Comparison of ENCODE assay signal across 10 mouse cellular contexts in genomic region chr17:34855825-34856224, GRCm38 (mm10). TPM values are rescaled to one million over a fixed set of nuclear protein-coding genes. Genes with fewer than 3 reads are reported as not detected.
A peak's percentile ranks its signal among the peaks of the same experiment; 100 is the strongest.
DNase-seq lines count a peak whose midpoint lies in the region; ATAC-seq and TF ChIP-seq lines count a peak whose summit lies in the region.
"Had no signal": no experiment of that assay in that cellular context is flagged by ENCODE, and none has a peak within 500 bp of the region (broad histone marks: within the 10 kb centered on the region; RNA-seq: fewer than 3 reads in every experiment).

No protein-coding gene starts in this region.

- H3K4me1 ChIP-seq in thymus, adult 2 months (replicated peaks; ENCODE audit: control insufficient read depth, insufficient read depth, low read length): peaks cover 3% of the 10 kb centered on the region
- H3K4me1 ChIP-seq in intestine, embryonic 16.5 days (ENCODE audit: control insufficient read depth, insufficient read depth, low read length): peaks cover 10% of the 10 kb centered on the region; the same call in 1 of the 2 replicates
- H3K4me1 ChIP-seq in forebrain, embryonic 11.5 days (replicated peaks; ENCODE audit: control insufficient read depth, insufficient read depth, low read length): peaks cover 8% of the 10 kb centered on the region; the same call in 1 of the 2 replicates

- H3K4me2 ChIP-seq in intestine, embryonic 16.5 days (ENCODE audit: low read depth, low read length): no peak overlapping the region
- H3K4me2 ChIP-seq in forebrain, embryonic 11.5 days (ENCODE audit: low read depth, low read length, severe bottlenecking): no peak overlapping the region
- H3K4me2 ChIP-seq: limb, embryonic 12.5 days; stomach, embryonic 15.5 days had no signal

- no peaks in the 10 kb centered on the region for H3K9me3 ChIP-seq in intestine, embryonic 16.5 days (ENCODE audit: control insufficient read depth, low read length)
- H3K9me3 ChIP-seq in forebrain, embryonic 11.5 days (ENCODE audit: control insufficient read depth, low read length): no peaks in the 10 kb centered on the region
- H3K9me3 ChIP-seq: limb, embryonic 12.5 days; stomach, embryonic 15.5 days had no signal

- peak overlapping the region; percentile 20; the same call in 1 of the 2 replicates for H3K9ac ChIP-seq in intestine, embryonic 16.5 days (ENCODE audit: low read depth, low read length)
- H3K9ac ChIP-seq in forebrain, embryonic 11.5 days (ENCODE audit: low read length): no peak overlapping the region
- H3K9ac ChIP-seq: stomach, embryonic 15.5 days had no signal

- no peak for TF ChIP-seq POLR2A in thymus, adult 2 months (IDR thresholded peaks at IDR 0.05; ENCODE audit: control insufficient read depth, extremely low read depth, insufficient read depth, low read length, poor library complexity)

- WGBS in thymus, adult 2 months: 56% methylated on average over 3 of the region's 3 CpGs
- WGBS in intestine, embryonic 16.5 days: 31% methylated on average over 3 of the region's 3 CpGs
- 43% methylated on average over 3 of the region's 3 CpGs for WGBS in forebrain, embryonic 11.5 days

- intact Hi-C loops in gastrocnemius, adult 2 months (cut with DNase I): loop anchor here (1.0 to 2.0 kb wide), 2 partner anchors 56 to 129 kb away; no protein-coding TSS in a partner anchor
- intact Hi-C loops in gastrocnemius, postnatal 14 days (cut with DNase I; ENCODE audit: low total_unique reads): loop anchor here (5.0 to 10.0 kb wide), 2 partner anchors 56 to 129 kb away; partner anchors contain the start of genes Lsm2 and Slc44a4

- ATAC-seq in intestine, embryonic 16.5 days: peak; percentile 22; the same call in 1 of the 2 replicates
- peak; percentile 42; the same call in 1 of the 2 replicates for ATAC-seq in megakaryocyte-erythroid progenitor cell, adult 5-6 weeks (replicated peaks; ENCODE audit: low FRiP score, low TSS enrichment, poor library complexity, severe bottlenecking)
- no peak for ATAC-seq in forebrain, embryonic 11.5 days (replicated peaks; ENCODE audit: low FRiP score)

- H3K36me3 ChIP-seq in thymus, adult 2 months (ENCODE audit: control insufficient read depth, insufficient read depth, low read length): no peaks in the 10 kb centered on the region; the same call in 1 of the 2 replicates
- peaks cover 12% of the 10 kb centered on the region for H3K36me3 ChIP-seq in intestine, embryonic 16.5 days (ENCODE audit: control insufficient read depth, insufficient read depth, low read length)
- peaks cover 19% of the 10 kb centered on the region for H3K36me3 ChIP-seq in forebrain, embryonic 11.5 days (ENCODE audit: control insufficient read depth, insufficient read depth, low read length)

- peak; percentile 90 for TF ChIP-seq CTCF in gastrocnemius, adult 2 months (IDR thresholded peaks at IDR 0.05)
- TF ChIP-seq CTCF in thymus, adult 2 months (IDR thresholded peaks at IDR 0.05; ENCODE audit: borderline replicate concordance, control insufficient read depth, extremely low read depth, insufficient read depth, low read length, poor library complexity): peak; percentile 90

- H3K4me3 ChIP-seq in gastrocnemius, adult 2 months: no peak overlapping the region
- no peak overlapping the region for H3K4me3 ChIP-seq in thymus, adult 2 months (ENCODE audit: control insufficient read depth, insufficient read depth, low read length)
- H3K4me3 ChIP-seq in intestine, embryonic 16.5 days (ENCODE audit: low read length): no peak overlapping the region
- H3K4me3 ChIP-seq in forebrain, embryonic 11.5 days (ENCODE audit: low read depth, low read length): no peak overlapping the region
- H3K4me3 ChIP-seq: limb, embryonic 12.5 days; stomach, embryonic 15.5 days had no signal

- no peak overlapping the region for H3K27ac ChIP-seq in gastrocnemius, adult 2 months
- no peak overlapping the region for H3K27ac ChIP-seq in thymus, adult 2 months (ENCODE audit: control insufficient read depth, insufficient read depth, low read length)
- H3K27ac ChIP-seq in intestine, embryonic 16.5 days (ENCODE audit: low read length): no peak overlapping the region
- no peak overlapping the region for H3K27ac ChIP-seq in forebrain, embryonic 11.5 days (ENCODE audit: low read depth, low read length)
- H3K27ac ChIP-seq: limb, embryonic 12.5 days; stomach, embryonic 15.5 days had no signal

- peak; percentile 62 for DNase-seq in gastrocnemius, adult 2 months
- DNase-seq in gastrocnemius, postnatal 14 days: no peak
- peak; percentile 36 for DNase-seq in thymus, adult 2 months
- DNase-seq in thymus, adult 18-20 months: no peak
- DNase-seq in embryo, embryonic 11.5 days (ENCODE audit: low read depth, low spot score): peak; percentile 39
- no peak for DNase-seq in forebrain, embryonic 11.5 days (ENCODE audit: low spot score)

- no peaks in the 10 kb centered on the region for H3K27me3 ChIP-seq in thymus, adult 2 months (ENCODE audit: control insufficient read depth, insufficient read depth, low read length)
- no peaks in the 10 kb centered on the region for H3K27me3 ChIP-seq in intestine, embryonic 16.5 days (replicated peaks; ENCODE audit: control insufficient read depth, insufficient read depth, low read length)
- H3K27me3 ChIP-seq in forebrain, embryonic 11.5 days (ENCODE audit: control insufficient read depth, insufficient read depth, low read length): no peaks in the 10 kb centered on the region
- H3K27me3 ChIP-seq: limb, embryonic 12.5 days; stomach, embryonic 15.5 days had no signal

RNA-seq across cellular contexts. Expression of gene Nelfe, which starts 5.6 kb away (rescaled TPM):
- total RNA-seq in gastrocnemius, adult 2 months (2021): 10 to 100 TPM in 1 of 2 experiments, 1 to 10 TPM in 1; 9.4 to 10.8 TPM
- total RNA-seq in gastrocnemius, postnatal 14 days (2021): 10 to 100 TPM in 1 of 2 experiments, 1 to 10 TPM in 1; 9.7 to 13.4 TPM
- polyA plus RNA-seq in thymus, adult 2 months (2012; rRNA removed): 26.1 and 33.4 TPM in 2 replicates
- polyA plus RNA-seq in intestine, embryonic 16.5 days (2015; fragmentation: Nextera tagmentation; extraction: Ambion mirVana): 104 TPM in 2 replicates
- 59.5 and 64.1 TPM in 2 replicates for total RNA-seq in megakaryocyte-erythroid progenitor cell, adult 5-6 weeks (2014; fragmentation: Nextera tagmentation)
- total RNA-seq in megakaryocyte-erythroid progenitor cell, adult 5-6 weeks (2017): 21.0 and 29.6 TPM in 2 replicates
- 143 and 144 TPM in 2 replicates for polyA plus RNA-seq in forebrain, embryonic 11.5 days (2014; fragmentation: Nextera tagmentation; extraction: Ambion mirVana)

RNA-seq across cellular contexts. Expression of gene Skiv2l, which starts 5.8 kb away (rescaled TPM):
- total RNA-seq in gastrocnemius, adult 2 months (2021): 10 to 100 TPM; 19.0 to 24.6 TPM
- total RNA-seq in gastrocnemius, postnatal 14 days (2021): 10 to 100 TPM; 17.4 to 17.8 TPM
- 209 TPM in 2 replicates for polyA plus RNA-seq in thymus, adult 2 months (2012; rRNA removed)
- polyA plus RNA-seq in intestine, embryonic 16.5 days (2015; fragmentation: Nextera tagmentation; extraction: Ambion mirVana): 39.2 and 44.9 TPM in 2 replicates
- 57.6 and 64.6 TPM in 2 replicates for total RNA-seq in megakaryocyte-erythroid progenitor cell, adult 5-6 weeks (2014; fragmentation: Nextera tagmentation)
- 21.0 and 24.2 TPM in 2 replicates for total RNA-seq in megakaryocyte-erythroid progenitor cell, adult 5-6 weeks (2017)
- 53.1 and 55.1 TPM in 2 replicates for polyA plus RNA-seq in forebrain, embryonic 11.5 days (2014; fragmentation: Nextera tagmentation; extraction: Ambion mirVana)

RNA-seq across cellular contexts. Expression of gene Cfb, which starts 6.5 kb away (rescaled TPM):
- 1 to 10 TPM; 1.9 to 2.0 TPM for total RNA-seq in gastrocnemius, adult 2 months (2021)
- 1 to 10 TPM in 1 of 2 experiments, under 1 TPM in 1; 0.75 to 1.9 TPM for total RNA-seq in gastrocnemius, postnatal 14 days (2021)
- 12.3 and 14.9 TPM in 2 replicates for polyA plus RNA-seq in thymus, adult 2 months (2012; rRNA removed)
- 95.8 and 107 TPM in 2 replicates for polyA plus RNA-seq in intestine, embryonic 16.5 days (2015; fragmentation: Nextera tagmentation; extraction: Ambion mirVana)
- total RNA-seq in megakaryocyte-erythroid progenitor cell, adult 5-6 weeks (2014; fragmentation: Nextera tagmentation): not detected in 2 replicates
- total RNA-seq in megakaryocyte-erythroid progenitor cell, adult 5-6 weeks (2017): not detected in 2 replicates
- 2.6 and 3.3 TPM in 2 replicates for polyA plus RNA-seq in forebrain, embryonic 11.5 days (2014; fragmentation: Nextera tagmentation; extraction: Ambion mirVana)

RNA-seq across cellular contexts. Expression of gene Dxo, which starts 19.0 kb away (rescaled TPM):
- total RNA-seq in gastrocnemius, adult 2 months (2021): 10 to 100 TPM in 1 of 2 experiments, 1 to 10 TPM in 1; 10.0 to 11.4 TPM
- 10 to 100 TPM in 1 of 2 experiments, 1 to 10 TPM in 1; 9.3 to 13.0 TPM for total RNA-seq in gastrocnemius, postnatal 14 days (2021)
- 95.7 and 115 TPM in 2 replicates for polyA plus RNA-seq in thymus, adult 2 months (2012; rRNA removed)
- polyA plus RNA-seq in intestine, embryonic 16.5 days (2015; fragmentation: Nextera tagmentation; extraction: Ambion mirVana): 53.6 and 59.0 TPM in 2 replicates
- total RNA-seq in megakaryocyte-erythroid progenitor cell, adult 5-6 weeks (2014; fragmentation: Nextera tagmentation): 60.8 and 63.4 TPM in 2 replicates
- 24.4 and 28.1 TPM in 2 replicates for total RNA-seq in megakaryocyte-erythroid progenitor cell, adult 5-6 weeks (2017)
- 78.5 and 84.9 TPM in 2 replicates for polyA plus RNA-seq in forebrain, embryonic 11.5 days (2014; fragmentation: Nextera tagmentation; extraction: Ambion mirVana)

RNA-seq across cellular contexts. Expression of gene Stk19, which starts 19.1 kb away (rescaled TPM):
- 1 to 10 TPM; 7.3 to 7.7 TPM for total RNA-seq in gastrocnemius, adult 2 months (2021)
- 1 to 10 TPM; 6.8 to 7.2 TPM for total RNA-seq in gastrocnemius, postnatal 14 days (2021)
- 62.2 and 80.8 TPM in 2 replicates for polyA plus RNA-seq in thymus, adult 2 months (2012; rRNA removed)
- polyA plus RNA-seq in intestine, embryonic 16.5 days (2015; fragmentation: Nextera tagmentation; extraction: Ambion mirVana): 24.0 and 26.5 TPM in 2 replicates
- 26.8 and 48.2 TPM in 2 replicates for total RNA-seq in megakaryocyte-erythroid progenitor cell, adult 5-6 weeks (2014; fragmentation: Nextera tagmentation)
- total RNA-seq in megakaryocyte-erythroid progenitor cell, adult 5-6 weeks (2017): 14.8 and 30.6 TPM in 2 replicates
- polyA plus RNA-seq in forebrain, embryonic 11.5 days (2014; fragmentation: Nextera tagmentation; extraction: Ambion mirVana): 26.3 and 28.3 TPM in 2 replicates

Comparison
In these comparisons a context has a peak if more than half of its experiments do, and no peak if none do; other contexts are left out.
1. DNase-seq: peak in gastrocnemius, adult 2 months (single experiment), thymus, adult 2 months (single experiment) and embryo, embryonic 11.5 days (single experiment); none in gastrocnemius, postnatal 14 days (single experiment), thymus, adult 18-20 months (0 of 2) and forebrain, embryonic 11.5 days (single experiment).